Mouse (Mus musculus) cerebellum, adult 11 months (tissue): Measurements from ENCODE around the gene Apopt1.

Source experiments
- DNase-seq: peaks from one replicate; pipeline ENCODE4 v3.0.0; 2022

Gene Apopt1

DNA sequence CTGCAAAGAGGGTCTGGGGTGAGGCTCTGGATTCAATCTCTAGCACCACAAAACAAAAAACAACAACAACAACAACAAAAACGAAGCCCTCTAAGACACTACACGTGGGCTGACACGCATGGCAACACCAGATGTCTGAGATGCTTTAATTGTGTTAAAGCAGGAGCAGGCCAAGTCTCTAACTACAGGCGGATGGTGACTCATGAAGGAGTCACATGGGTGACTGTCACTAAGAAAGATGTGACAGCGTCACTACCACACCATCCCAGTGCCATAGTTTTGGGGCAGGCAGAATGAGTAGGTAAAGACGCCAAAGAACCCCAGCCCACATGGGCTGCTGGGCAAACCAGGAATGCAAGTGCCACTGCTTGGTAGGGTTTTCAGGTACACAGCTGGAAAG lies 39.4 kb downstream of the Apopt1 start:
- no peak for DNase-seq

DNA sequence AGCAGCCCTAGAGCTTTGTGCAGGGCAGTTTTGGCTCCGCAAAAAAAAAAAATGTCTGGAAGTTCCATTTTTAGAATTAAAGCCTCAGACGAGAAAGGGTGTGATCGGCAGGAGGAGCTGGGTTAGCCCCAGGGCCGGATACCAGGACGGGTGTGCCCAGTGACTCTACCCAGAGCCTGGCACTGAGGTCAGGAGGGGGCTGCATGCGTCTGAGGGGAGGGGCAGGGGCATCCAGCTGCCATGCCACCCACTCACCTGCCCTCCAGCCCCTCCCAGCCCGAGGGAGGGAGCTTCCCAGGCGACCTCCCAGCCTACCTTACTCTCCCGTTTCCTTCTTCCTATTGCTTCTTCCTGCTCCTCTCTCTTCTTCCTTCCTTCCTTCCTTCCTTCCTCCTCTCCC lies 40.3 kb downstream of the Apopt1 start:
- no peak for DNase-seq

- no peak for DNase-seq
These were observed 41.6 kb downstream of the Apopt1 start for GRCm38 (mm10) chr12:111754710-111755109.

DNA sequence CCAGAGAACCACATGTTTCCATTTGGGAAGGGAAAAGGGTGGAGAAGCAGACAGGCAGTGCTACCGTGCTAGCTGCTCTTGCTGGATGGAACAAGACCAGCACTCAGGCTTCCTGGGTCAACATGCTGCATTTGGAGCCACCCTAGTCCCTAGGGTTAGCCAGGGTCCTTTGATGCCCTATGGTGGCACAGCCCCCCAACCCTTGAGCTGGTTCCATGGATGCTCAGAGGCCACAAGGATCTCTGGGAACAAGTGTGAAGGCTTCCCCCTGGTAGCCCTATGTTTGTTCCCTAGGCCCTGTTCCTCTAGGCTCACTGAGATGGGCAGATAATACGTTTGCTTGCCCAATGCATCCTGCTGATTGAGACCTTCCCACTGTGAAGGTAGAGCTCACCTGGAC lies 42.2 kb downstream of the Apopt1 start:
- no peak for DNase-seq

GRCm38 (mm10) chr12:111756082-111756697 lies 43.1 kb downstream of the Apopt1 start:
- no peak for DNase-seq

DNA sequence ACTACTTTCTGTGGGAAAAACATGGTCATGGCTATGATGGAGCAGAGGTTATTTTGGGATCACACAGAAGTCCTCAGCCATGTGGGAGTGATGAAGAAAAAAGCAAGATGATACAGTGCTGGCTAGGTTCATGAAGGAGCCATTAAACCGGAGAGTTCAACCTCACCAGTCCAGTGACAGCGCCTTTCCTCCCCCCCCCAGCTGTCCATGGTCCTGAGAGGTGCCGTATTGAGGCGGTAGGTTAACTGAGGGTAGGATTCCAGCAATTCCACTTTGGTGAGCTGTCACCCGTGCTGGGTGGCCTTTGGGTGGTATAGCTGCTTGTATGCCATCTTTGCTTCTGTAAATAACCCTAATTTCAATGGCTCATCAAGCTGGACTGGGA lies 43.6 kb downstream of the Apopt1 start:
- DNase-seq, result no peak

DNA sequence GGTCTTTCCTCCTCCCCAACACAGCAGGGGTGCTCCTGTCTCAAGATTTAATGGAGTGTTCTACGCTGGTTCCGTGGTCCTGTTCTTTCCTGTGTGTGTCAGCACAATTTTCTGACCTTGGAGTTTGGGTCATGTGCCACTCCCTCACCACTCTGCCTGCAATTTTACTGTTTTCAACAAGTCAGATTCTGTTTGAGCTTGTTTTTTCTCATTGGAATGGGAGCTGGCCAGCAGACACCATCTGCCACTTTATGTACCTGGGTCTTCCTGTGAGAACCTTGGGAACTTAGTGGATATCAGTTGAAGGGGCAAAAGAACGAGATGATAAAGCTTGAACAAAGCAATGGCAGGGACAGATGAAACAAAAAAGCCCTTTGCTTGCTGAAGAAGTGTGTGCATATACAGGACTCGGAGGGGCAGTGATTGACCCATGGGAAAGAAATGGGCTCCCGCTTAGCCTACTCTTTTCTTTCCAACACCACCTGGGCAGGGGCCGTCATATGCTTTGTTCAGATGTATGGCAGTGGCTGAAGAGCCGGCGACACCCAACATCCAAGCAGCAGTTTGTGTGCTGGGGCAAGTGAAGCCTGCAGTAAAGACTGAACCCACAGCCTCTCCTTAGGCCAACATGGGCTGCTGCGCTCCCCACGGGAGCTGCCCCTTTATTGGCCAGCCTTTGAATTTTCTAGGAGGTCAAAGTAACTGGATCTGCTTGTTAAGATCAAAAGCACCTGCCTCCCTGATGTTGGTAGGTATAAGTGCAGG lies 44.7 kb downstream of the Apopt1 start:
- DNase-seq, result peak; percentile 38

DNA sequence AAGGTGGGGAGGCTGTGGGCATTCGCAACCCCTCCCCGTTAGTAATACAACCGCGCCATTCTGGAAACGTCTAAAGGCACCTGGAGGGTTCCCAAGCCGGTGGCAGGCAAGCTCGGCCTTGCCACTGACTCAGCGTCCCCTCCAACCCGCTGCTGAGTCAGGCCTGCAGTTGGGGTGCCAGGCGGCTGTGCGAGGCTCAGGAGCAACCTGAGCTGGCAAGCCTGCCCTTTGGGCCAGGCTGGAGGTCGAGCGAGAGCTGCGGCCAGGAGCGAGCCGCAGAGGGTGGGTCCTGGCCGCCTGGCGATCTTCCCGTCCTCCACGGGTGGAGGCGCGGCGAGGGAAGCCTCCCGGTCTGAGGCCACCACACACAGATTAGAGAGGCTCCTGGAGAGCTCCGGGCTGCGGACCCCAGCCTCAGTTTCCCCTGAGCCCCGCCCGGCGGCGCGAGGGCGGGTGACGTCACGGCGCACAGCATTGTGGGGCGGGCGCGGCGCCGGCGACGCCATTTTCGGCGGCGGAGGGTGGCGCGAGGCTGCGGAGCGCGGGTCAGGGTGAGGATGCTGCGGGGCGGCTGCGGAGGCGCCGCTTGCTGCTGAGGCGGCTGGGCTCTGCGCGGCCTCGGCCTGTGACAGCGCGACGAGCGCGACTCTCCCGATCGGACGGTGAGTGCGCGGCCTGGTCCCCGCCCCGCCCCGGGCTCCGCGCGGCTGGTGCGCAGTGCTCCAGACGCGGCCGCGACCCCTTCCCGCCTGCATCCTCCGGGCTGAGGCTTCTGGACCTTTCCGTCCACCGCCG lies 45.5 kb downstream of the Apopt1 start, which contains the start of gene Klc1:
Gene Klc1, plus strand, starts transcription at position 469 of the 795 bp plus-strand sequence.
- DNase-seq, result peak; percentile 83

DNA sequence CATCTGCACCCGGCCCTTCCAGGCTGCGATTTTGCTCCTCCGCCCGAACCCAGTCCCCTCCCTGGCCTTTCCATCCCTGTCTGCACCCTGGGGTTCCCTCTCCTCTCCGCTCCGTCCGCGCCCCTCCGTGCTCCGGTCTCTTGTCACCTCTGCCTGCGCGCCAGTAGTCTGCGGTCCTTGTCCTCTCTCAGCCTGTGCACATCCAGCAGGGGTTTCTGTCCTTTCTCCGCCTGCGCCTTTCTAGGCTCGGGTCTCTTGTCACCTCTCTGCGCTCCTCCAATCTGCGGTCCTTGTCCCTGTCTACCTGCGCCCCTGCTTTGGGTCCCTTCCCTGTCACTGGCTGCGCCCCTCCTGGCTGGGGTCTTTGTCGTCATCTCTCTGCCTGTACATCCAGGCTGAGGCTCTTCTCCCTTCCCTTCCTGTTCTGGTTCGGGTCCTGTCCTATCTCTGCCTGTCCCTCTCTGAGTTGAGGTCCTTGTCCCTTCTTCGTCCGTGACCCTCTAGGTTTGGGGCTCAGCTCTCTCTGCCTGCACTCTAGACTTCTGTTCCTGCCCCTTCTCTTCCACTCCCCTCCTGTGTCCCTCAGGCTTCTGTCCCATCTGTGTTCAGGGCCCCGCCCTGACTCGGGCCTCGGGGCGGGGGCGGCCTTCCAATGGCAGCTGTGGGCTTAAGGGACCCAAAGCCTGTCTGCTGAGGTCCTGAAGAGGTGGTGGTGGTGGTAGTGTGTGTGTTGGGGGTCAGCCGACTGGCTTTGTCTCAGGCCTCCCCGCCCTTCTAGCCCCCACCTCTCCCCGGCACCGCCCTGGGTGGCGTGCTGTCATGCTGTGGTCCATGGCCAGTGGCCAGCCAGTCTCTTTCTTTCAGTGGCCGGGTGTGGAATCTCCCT lies 46.4 kb downstream of the Apopt1 start:
- DNase-seq, result peak; percentile 68

GRCm38 (mm10) chr12:111760306-111760908 lies 47.3 kb downstream of the Apopt1 start:
- DNase-seq, result no peak

- no peak for DNase-seq
These were observed 49.7 kb downstream of the Apopt1 start for GRCm38 (mm10) chr12:111762620-111763280.

- no peak for DNase-seq
These were observed 53.5 kb downstream of the Apopt1 start for GRCm38 (mm10) chr12:111766313-111767236.

DNA sequence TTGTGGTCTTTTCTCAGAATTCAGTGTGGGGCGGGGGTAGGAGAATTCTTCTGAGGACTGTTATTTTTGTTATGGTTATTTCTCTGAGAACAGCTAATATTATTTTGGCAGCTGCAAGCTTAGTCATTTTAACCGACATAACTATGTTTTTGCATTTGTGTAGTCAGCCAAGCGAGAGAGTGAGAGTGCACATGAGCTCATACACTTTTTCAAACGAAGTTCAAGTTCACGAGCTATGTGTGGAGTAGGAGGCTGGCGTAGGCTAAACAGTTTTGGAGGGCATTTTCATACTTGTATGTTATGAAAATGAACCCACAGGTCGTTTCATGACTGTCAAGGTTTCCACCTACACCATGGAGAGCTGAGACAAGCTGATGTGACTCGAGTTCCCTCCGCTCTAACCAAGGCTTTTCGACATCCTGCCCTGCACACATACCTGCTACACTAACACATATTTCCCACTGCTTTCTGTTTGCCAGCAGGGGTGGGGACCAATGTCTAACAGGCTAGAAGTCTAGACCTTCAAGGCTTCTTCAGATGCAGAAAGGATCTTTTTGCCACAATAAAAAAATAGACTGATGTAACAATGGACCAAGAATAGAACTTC lies 55.4 kb downstream of the Apopt1 start:
- DNase-seq, result no peak

- peak; percentile 44 for DNase-seq
These were observed 56.2 kb downstream of the Apopt1 start for GRCm38 (mm10) chr12:111769306-111769705.

GRCm38 (mm10) chr12:111769816-111770577 lies 56.9 kb downstream of the Apopt1 start:
- no peak for DNase-seq

DNA sequence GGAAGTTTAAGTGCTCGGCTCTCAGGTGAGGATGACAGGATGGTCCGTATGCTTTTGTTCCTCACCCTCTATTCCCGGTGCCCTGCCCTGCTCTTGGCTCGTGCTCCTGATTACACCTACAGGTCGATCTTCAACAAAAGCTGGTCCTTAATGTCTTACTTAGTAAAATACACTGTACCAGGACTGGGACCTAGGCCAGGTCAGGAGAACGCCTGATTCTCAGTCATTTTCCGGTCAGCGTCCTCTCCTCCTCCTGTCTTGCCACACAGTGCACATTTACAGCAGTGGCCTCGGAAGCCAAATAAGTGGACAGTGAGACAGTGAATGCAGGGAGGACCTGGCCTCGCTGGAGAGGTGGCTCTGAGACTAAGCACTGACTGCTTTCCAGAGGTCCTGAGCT lies 57.6 kb downstream of the Apopt1 start:
- no peak for DNase-seq

- DNase-seq, result no peak
These were observed 61.1 kb downstream of the Apopt1 start for GRCm38 (mm10) chr12:111774156-111774555.

DNA sequence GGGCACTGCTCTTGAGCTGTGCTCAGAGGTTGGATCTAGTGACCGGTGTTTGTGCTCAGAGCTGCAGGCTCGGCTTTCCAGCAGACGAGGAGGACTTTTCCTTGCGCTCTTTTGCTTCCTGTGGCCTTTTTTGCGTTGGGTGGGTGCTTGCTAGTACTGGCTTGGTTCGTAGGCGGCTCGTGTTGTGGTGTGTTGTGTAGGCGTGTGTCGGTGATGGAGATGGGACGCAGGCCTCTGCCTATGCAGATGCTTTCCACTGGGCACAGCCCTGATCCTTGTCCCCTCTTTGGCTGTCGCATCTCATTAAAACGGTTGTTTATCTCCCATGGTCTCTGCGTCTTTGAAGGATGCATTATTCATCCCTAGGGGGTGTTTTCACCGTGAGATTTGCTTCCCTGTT lies 61.8 kb downstream of the Apopt1 start:
- DNase-seq, result no peak

- DNase-seq, result no peak
These were observed 64.9 kb downstream of the Apopt1 start for GRCm38 (mm10) chr12:111777919-111778318.
